Mouse (Mus musculus) kidney, postnatal 14 days (tissue): ENCODE results near the gene Tbc1d8.

Source experiments
- DNase-seq: peaks from one replicate; pipeline ENCODE4 v3.0.0; 2022; ENCODE audit warnings: mixed read lengths

Gene Tbc1d8

GRCm38 (mm10) chr1:39477064-39477463 lies 1.5 kb downstream of the Tbc1d8 start:
- DNase-seq: no peak

GRCm38 (mm10) chr1:39476341-39476740 lies 2.2 kb downstream of the Tbc1d8 start:
- no peak for DNase-seq

- DNase-seq: no peak
Observed at GRCm38 (mm10) chr1:39474516-39474915, 4.0 kb downstream of the Tbc1d8 start.

GRCm38 (mm10) chr1:39471298-39471902 lies 7.2 kb downstream of the Tbc1d8 start:
- DNase-seq: no peak

GRCm38 (mm10) chr1:39468982-39469381 lies 9.6 kb downstream of the Tbc1d8 start:
- DNase-seq: no peak

- no peak for DNase-seq
Observed at GRCm38 (mm10) chr1:39466526-39466925, 12.0 kb downstream of the Tbc1d8 start.

- DNase-seq: no peak
Observed at GRCm38 (mm10) chr1:39464760-39465159, 13.8 kb downstream of the Tbc1d8 start.

GRCm38 (mm10) chr1:39462937-39463444 lies 15.6 kb downstream of the Tbc1d8 start:
- no peak for DNase-seq

- no peak for DNase-seq
Observed at GRCm38 (mm10) chr1:39462036-39462435, 16.5 kb downstream of the Tbc1d8 start.

GRCm38 (mm10) chr1:39460495-39460894 lies 18.1 kb downstream of the Tbc1d8 start:
- no peak for DNase-seq

- DNase-seq: no peak
Observed at GRCm38 (mm10) chr1:39457887-39458874, 20.4 kb downstream of the Tbc1d8 start.

GRCm38 (mm10) chr1:39456421-39456853 lies 22.1 kb downstream of the Tbc1d8 start:
- DNase-seq: no peak

- DNase-seq: no peak
Observed at GRCm38 (mm10) chr1:39455350-39456023, 23.1 kb downstream of the Tbc1d8 start.

GRCm38 (mm10) chr1:39454783-39455175 lies 23.8 kb downstream of the Tbc1d8 start:
- DNase-seq: no peak

- no peak for DNase-seq
Observed at GRCm38 (mm10) chr1:39454108-39454782, 24.3 kb downstream of the Tbc1d8 start.

- DNase-seq: no peak
Observed at GRCm38 (mm10) chr1:39452203-39452602, 26.4 kb downstream of the Tbc1d8 start.

- DNase-seq: no peak
Observed at GRCm38 (mm10) chr1:39450069-39450728, 28.4 kb downstream of the Tbc1d8 start.

- no peak for DNase-seq
Observed at GRCm38 (mm10) chr1:39449251-39449790, 29.2 kb downstream of the Tbc1d8 start.

- no peak for DNase-seq
Observed at GRCm38 (mm10) chr1:39448819-39449218, 29.7 kb downstream of the Tbc1d8 start.

GRCm38 (mm10) chr1:39448238-39448637 lies 30.3 kb downstream of the Tbc1d8 start:
- DNase-seq: no peak

- no peak for DNase-seq
Observed at GRCm38 (mm10) chr1:39446178-39446577, 32.4 kb downstream of the Tbc1d8 start.
